Mouse (Mus musculus) forebrain, embryonic 10.5 days (tissue): ENCODE results near the gene Ecm2. TPM values are rescaled to one million over a fixed set of nuclear protein-coding genes. Genes with fewer than 3 reads are reported as not detected.

Experiments used
- DNase-seq: peaks from one replicate; pipeline ENCODE4 v3.0.0-alpha.2; 2017; ENCODE audit warnings: low spot score; ENCODE audit errors: extremely low spot score
- H3K27ac ChIP-seq: fragments of 300-500 bp; sonication (generic); 2 replicates; pipeline ENCODE4 v1.5.1; 2016; ENCODE audit warnings: mild to moderate bottlenecking
- H3K27me3 ChIP-seq: fragments of 300-500 bp; sonication (generic); 2 replicates; pipeline ENCODE4 v1.6.1; 2016; ENCODE audit warnings: mild to moderate bottlenecking; ENCODE audit not compliant: poor library complexity, severe bottlenecking
- H3K36me3 ChIP-seq: fragments of 300-500 bp; sonication (generic); replicated peaks from 2 replicates; pipeline ENCODE4 v1.6.1; 2016; ENCODE audit warnings: mild to moderate bottlenecking, moderate library complexity
- H3K4me1 ChIP-seq: fragments of 300-500 bp; sonication (generic); 2 replicates; pipeline ENCODE4 v1.6.1; 2016
- H3K4me3 ChIP-seq: fragments of 300-500 bp; sonication (generic); 2 replicates; pipeline ENCODE4 v1.5.1; 2016; ENCODE audit warnings: mild to moderate bottlenecking, moderate library complexity
- H3K9me3 ChIP-seq: fragments of 300-500 bp; sonication (generic); 2 replicates; pipeline ENCODE4 v1.6.1; 2016; ENCODE audit warnings: mild to moderate bottlenecking, moderate library complexity
- WGBS: fragments of 180-500 bp; shearing (Covaris S2); methylation state at CpG from one replicate; pipeline ENCODE4 v1.1.7; 2016; 5-methylcytosine and 5-hydroxymethylcytosine counted together
- polyA plus RNA-seq: library from polyadenylated mRNA; unstranded; fragments of >200 nt; fragmentation: Nextera tagmentation; extraction: Ambion mirVana; gene quantifications from 2 replicates; pipeline ENCODE4 v1.2.1, GENCODE M21; 2016

Ecm2 gene
- polyA plus RNA-seq, 1 experiment from 2014 or later, result 0.63 TPM

DNA sequence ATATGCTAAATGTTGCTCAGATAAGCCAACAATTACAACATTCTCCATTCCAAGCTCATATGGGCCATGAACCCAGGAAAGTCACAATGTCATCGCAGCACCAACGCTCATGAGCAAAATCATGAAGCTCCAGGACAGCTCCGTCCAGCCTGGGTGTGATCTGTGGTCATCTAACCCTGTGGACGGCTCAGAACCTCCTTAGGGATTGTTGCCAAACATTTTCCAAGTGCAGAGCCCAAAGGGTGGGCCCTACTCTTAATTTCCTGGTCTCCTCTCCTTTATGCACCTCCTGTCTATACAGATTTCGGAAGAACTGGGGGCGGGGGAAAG lies 32.0 kb upstream of the Ecm2 start:
- 0 out of 2 replicates have a peak, but pooled peaks cover 3% of the 10 kb centered on the region for H3K36me3 ChIP-seq
- no peaks in the 10 kb centered on the region for H3K4me1 ChIP-seq
- no peaks in the 10 kb centered on the region for H3K27me3 ChIP-seq
- 97% methylated on average over 6 of the region's 6 CpGs for WGBS
- DNase-seq, result no peak
- no peak overlapping the region for H3K27ac ChIP-seq
- H3K4me3 ChIP-seq, result no peak overlapping the region
- H3K9me3 ChIP-seq, result no peaks in the 10 kb centered on the region

DNA sequence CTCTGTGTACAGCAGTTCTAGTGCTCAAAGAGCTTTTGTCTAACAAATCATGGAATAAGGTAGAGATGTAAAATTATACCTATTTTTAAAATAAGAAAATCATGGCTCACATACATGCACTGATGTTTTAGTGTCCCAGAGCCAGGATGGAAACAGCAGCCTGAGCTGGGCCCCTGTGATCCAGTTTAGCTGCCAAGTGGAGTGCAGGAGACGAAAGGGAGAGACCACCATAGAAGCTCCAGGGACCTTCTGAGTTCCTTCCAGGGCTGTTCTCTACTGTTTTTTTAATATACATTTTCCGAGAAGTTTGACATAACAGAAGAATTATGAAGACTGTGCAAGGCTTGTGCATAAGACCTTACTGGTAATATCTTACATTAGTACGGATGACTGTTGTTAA lies 26.7 kb upstream of the Ecm2 start:
- Histone ChIP-seq H3K4me3 (no peak overlapping the region), H3K9me3 (no peaks in the 10 kb centered on the region), H3K27ac (no peak overlapping the region), H3K4me1 (no peaks in the 10 kb centered on the region), H3K27me3 (no peaks in the 10 kb centered on the region), H3K36me3 (no peaks in the 10 kb centered on the region)
- WGBS, result 92% methylated on average over 3 of the region's 3 CpGs
- DNase-seq, result no peak

DNA sequence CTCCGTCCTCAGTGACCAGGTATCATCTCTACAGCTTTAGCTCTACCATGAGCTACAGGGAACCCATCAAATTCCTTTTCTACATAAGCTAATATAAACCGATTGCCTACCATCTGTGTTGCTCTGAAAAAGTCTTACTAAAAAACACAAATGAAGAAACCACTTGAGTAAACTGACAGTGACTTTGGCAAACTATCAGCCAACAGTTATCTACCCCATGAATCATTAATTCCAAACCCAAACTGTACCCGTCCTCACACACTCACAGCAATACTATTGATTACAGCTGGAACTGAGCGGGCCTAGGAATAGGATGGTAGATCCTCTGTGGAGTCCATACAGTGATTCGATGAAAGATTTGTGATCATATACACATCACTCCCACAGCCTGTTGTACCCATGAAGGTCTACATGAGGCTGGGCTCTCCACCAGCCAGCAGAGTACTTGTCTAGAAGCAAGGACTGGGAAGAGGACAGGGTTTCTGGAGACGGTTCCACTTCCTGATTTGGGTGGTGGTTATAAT lies 25.7 kb upstream of the Ecm2 start:
- 89% methylated on average over 6 of the region's 6 CpGs for WGBS
- Histone ChIP-seq H3K27me3 (no peaks in the 10 kb centered on the region), H3K4me3 (no peak overlapping the region), H3K4me1 (no peaks in the 10 kb centered on the region), H3K27ac (no peak overlapping the region), H3K9me3 (no peaks in the 10 kb centered on the region), H3K36me3 (no peaks in the 10 kb centered on the region)
- no peak for DNase-seq

DNA sequence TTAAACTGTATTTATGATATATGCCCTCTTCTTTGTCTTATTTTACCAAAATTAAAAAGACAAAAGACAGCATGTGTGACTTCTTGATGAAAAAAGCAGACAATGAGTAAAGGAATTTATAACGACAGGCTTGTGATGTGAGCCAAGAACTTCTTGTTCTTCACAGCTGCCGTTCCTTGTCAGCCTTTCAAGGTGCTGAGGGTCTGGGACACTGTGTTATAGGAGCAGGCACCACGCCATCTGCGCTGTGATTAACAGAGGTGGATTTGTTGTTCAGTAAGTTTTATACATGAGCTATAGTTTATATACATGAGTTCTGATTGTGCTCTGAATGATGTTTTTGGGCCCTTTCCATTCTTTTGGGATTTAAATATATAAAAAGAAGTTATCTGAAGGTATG lies 25.2 kb upstream of the Ecm2 start:
- Histone ChIP-seq H3K27me3 (no peaks in the 10 kb centered on the region), H3K9me3 (no peaks in the 10 kb centered on the region), H3K36me3 (no peaks in the 10 kb centered on the region), H3K27ac (no peak overlapping the region), H3K4me1 (no peaks in the 10 kb centered on the region), H3K4me3 (no peak overlapping the region)
- 90% methylated on average over 4 of the region's 4 CpGs for WGBS
- no peak for DNase-seq

DNA sequence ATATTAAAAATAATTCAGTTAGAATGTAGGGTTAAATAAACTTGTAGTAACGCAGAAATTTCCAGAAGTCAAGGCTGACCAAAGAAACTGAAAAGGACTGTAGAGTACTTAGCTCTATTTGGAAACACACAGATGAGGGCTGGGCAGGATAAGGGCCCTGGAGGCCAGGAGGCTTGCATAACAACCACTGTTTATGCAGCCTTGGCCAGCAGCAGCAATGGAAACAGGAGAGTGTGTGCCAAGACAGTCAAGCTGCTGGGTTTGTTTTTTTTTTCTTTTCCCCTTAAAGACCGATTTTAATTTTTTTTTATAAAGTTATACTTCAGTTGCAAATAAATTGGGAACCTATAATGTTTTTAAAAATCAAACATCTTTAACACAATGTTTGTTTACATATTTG lies 24.6 kb upstream of the Ecm2 start:
- no peak for DNase-seq
- Histone ChIP-seq H3K27me3 (no peaks in the 10 kb centered on the region), H3K4me1 (no peaks in the 10 kb centered on the region), H3K4me3 (no peak overlapping the region), H3K9me3 (no peaks in the 10 kb centered on the region), H3K27ac (no peak overlapping the region), H3K36me3 (no peaks in the 10 kb centered on the region)
- 92% methylated on average over 2 of the region's 2 CpGs for WGBS

DNA sequence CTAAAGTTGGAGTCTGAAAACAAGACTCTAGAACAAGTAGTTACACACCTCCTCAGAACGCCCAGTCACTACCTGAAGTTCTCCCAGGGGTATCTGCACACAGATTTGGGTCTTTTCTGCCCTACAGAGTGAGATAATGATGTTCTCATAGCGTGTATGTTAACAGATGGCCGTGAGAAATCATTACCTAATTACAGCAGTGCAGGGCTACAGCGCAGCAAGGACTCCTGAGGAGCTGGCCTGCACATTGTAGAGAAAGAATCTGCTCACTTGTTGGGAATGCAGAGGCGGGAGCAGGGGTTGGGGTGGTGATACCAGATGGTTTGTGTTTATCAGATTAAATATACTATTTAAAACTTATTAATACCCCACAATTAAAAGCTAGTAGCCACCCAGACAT lies 24.1 kb upstream of the Ecm2 start:
- 74% methylated on average over 5 of the region's 5 CpGs for WGBS
- Histone ChIP-seq H3K4me1 (no peaks in the 10 kb centered on the region), H3K4me3 (no peak overlapping the region), H3K9me3 (no peaks in the 10 kb centered on the region), H3K36me3 (no peaks in the 10 kb centered on the region), H3K27me3 (no peaks in the 10 kb centered on the region), H3K27ac (no peak overlapping the region)
- no peak for DNase-seq

DNA sequence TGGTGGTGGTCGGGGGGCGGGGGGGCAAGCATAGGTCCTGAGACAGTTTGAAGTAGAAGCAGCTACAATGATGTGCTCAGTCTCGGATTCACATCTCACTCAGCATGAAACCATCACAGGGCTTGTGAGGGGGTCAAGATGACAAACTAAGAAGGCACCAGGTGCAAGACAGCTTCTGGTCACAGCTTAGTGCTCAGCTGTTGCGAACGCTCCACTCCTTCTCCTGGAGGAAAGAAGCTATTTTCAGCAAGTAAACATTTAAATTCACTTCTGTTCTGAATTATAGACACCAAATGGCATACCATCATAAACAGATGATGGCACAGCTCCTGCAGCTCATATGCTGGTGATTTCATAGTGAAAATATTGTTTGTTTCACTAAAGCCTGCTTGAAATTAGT lies 19.2 kb upstream of the Ecm2 start:
- DNase-seq, result no peak
- H3K9me3 ChIP-seq, result no peaks in the 10 kb centered on the region
- WGBS, result 94% methylated on average over 5 of the region's 5 CpGs
- H3K36me3 ChIP-seq, result no peaks in the 10 kb centered on the region
- H3K4me1 ChIP-seq, result no peaks in the 10 kb centered on the region
- no peaks in the 10 kb centered on the region for H3K27me3 ChIP-seq
- no peak overlapping the region for H3K4me3 ChIP-seq
- H3K27ac ChIP-seq, result no peak overlapping the region

DNA sequence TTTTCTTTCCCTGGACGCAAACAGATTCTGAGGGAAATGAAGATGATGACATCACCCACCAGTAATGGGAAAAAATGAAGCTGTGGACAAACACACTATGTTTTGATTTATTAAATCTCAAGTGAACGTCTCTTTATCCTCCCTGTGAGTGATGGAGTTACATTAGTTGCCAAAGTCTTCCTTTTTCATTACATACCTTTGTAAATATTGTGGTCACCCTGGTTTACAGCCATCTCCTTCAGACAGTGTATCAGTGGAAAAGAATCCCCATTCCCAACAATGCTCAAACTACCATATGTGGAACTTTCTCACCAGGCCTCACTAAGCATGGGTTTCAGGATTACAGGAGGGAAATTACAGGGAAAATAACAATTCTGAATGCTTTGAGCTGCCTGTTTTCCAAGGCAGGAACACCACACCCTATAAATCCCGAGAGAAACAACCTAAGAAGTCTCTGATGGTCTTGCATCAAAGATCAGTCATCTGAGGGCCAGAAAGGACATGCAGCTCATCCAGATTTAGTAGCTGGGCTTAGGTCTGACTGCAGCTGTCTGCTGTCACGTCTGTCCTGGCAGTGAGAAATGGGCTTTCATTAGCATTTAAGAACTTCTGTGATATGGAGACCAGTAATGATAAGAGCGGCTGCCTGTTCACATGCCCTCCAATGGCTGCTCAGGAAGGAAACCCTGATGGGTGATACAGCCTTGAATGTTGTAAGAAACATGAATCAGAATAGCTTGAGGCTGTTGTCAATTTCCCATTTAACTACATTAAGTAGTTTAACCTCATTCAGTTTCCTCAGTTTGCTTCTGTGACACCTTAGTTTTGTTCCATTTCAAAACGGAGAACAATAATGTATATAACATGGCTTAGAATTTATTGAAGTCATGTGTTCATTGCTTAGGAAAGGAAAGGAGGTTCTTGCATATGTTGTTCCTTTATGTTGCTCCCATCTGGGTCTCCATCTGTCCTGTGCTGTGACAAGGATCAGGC lies 11.9 kb upstream of the Ecm2 start, which contains the start of gene Tes3-ps:
Gene Tes3-ps (plus strand): TSS at position 943 of the 993 bp plus-strand sequence.
- WGBS, result 75% methylated on average over 6 of the region's 6 CpGs
- Histone ChIP-seq H3K27me3 (no peaks in the 10 kb centered on the region), H3K9me3 (no peaks in the 10 kb centered on the region), H3K36me3 (no peaks in the 10 kb centered on the region), H3K4me3 (no peak within 1 kb of the TSS), H3K4me1 (no peaks in the 10 kb centered on the region), H3K27ac (no peak within 1 kb of the TSS)
- no peak for DNase-seq

DNA sequence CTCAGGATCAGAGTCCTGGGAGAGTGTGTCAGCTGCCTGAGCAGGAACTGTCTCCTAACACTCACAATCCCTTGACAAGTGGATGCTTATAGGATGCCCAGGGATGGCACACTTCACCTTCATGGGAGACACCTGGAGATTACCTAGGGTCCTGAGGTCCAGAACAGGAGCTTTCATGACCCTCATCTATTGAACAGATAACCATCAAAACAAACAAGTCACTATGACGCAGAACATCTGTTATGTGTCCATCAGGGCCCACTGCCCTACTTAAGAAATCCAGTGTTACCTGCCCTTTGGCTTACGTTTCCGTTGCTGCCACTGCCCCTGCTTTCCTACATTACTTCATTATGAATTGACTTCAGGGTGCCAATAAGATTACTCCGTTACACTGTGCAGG lies 1.2 kb downstream of the Ecm2 start:
- no peaks in the 10 kb centered on the region for H3K9me3 ChIP-seq
- no peaks in the 10 kb centered on the region for H3K36me3 ChIP-seq
- WGBS, result 92% methylated on average over 4 of the region's 4 CpGs
- H3K27ac ChIP-seq, result no peak overlapping the region
- no peaks in the 10 kb centered on the region for H3K27me3 ChIP-seq
- DNase-seq, result no peak
- no peak overlapping the region for H3K4me3 ChIP-seq
- peaks cover 7% of the 10 kb centered on the region; the same call in 1 of the 2 replicates for H3K4me1 ChIP-seq

DNA sequence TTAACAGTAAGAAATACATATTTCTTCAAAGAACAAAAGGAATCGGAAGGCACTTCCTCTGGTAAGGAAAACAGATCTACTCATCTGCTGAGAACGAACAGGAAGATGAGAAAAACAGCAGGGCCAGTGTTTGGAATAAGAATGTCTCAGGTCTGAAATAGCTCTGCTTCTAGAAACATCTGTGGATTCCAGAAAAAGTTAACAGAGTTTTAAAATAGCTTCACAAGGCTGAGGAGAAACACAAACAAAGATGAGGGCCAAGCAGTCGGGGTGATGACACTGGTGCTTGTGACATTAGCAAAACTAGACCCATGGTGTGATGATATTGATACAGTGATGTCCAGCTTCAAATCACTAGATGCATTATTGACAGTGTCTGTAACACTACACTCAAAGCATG lies 2.6 kb downstream of the Ecm2 start:
- H3K27ac ChIP-seq, result no peak overlapping the region
- WGBS, result 85% methylated on average over 3 of the region's 3 CpGs
- H3K9me3 ChIP-seq, result no peaks in the 10 kb centered on the region
- peaks cover 7% of the 10 kb centered on the region; the same call in 1 of the 2 replicates for H3K4me1 ChIP-seq
- H3K4me3 ChIP-seq, result no peak overlapping the region
- H3K36me3 ChIP-seq, result no peaks in the 10 kb centered on the region
- no peaks in the 10 kb centered on the region for H3K27me3 ChIP-seq
- DNase-seq, result no peak

DNA sequence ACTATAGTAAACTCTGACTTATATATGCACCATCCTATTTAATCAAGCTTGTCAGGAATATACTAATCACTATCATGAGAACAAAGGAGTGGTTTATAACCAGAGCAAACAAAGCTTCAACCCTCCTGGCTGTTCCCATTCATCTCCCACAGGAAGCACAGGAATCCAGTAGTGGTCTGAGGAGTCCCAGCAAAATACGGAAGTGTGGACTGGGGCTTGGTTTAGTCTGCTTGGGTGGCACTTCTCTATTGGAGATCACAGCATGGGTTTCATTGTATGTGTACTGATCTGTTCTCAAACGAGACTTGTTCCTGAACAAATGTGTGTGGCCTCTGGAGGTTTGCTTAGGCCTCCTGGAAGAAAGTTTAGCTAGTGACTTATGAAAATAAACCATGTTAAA lies 14.2 kb downstream of the Ecm2 start:
- H3K4me3 ChIP-seq, result no peak overlapping the region
- no peaks in the 10 kb centered on the region for H3K27me3 ChIP-seq
- no peaks in the 10 kb centered on the region for H3K9me3 ChIP-seq
- H3K4me1 ChIP-seq, result no peaks in the 10 kb centered on the region
- no peaks in the 10 kb centered on the region for H3K36me3 ChIP-seq
- WGBS, result 43% methylated on average over 2 of the region's 2 CpGs
- DNase-seq, result no peak
- no peak overlapping the region for H3K27ac ChIP-seq

DNA sequence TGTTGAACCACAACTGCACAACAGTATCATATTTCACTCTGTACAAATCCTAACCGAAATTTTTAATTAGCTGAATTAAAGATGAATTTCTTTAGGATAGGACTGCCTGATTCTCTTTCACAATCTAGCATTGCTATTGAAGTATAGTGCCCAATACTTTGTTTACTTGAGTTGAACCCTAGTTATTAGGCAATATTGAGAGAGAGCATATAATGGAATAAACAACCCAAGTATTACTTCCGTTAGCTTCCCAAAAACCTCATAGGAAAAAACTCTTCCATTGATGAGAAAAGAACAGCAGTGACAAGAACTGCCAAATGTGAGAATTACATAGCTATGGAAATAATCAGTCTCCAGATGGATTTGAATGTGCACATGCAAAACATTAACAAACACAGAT lies 21.6 kb downstream of the Ecm2 start:
- 84% methylated on average over 2 of the region's 2 CpGs for WGBS
- Histone ChIP-seq H3K4me1 (no peaks in the 10 kb centered on the region), H3K27ac (no peak overlapping the region), H3K4me3 (no peak overlapping the region), H3K36me3 (no peaks in the 10 kb centered on the region), H3K27me3 (no peaks in the 10 kb centered on the region), H3K9me3 (no peaks in the 10 kb centered on the region)
- DNase-seq, result no peak

DNA sequence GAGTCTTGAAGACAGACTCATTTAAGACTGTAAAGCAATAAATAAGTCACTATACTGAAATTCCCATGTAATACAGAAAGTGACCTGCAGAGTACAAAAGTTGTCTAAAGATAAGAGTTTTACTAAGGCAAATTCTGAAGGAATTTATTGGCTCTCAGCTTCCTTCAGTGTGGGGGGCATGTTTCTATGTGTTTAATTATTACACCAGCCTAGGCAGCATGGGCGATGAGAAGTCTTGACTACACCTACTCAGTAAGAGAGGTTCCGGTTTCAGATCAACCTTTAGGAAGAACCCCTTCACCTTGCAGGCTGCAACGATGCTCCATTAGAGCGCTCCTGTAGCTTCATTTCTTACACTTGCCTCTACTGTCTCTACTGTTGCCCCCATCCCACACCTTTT lies 26.0 kb downstream of the Ecm2 start:
- Histone ChIP-seq H3K9me3 (no peaks in the 10 kb centered on the region), H3K27ac (no peak overlapping the region), H3K4me1 (no peaks in the 10 kb centered on the region), H3K4me3 (no peak overlapping the region), H3K27me3 (no peaks in the 10 kb centered on the region), H3K36me3 (no peaks in the 10 kb centered on the region)
- DNase-seq, result no peak
- 93% methylated on average over 4 of the region's 4 CpGs for WGBS
